Mouse (Mus musculus): ENCODE data around the gene Usp29. TPM values are rescaled to one million over a fixed set of nuclear protein-coding genes. Genes with fewer than 3 reads are reported as not detected.

Usp29 gene
- 10 to 100 TPM; 27.6 to 36.3 (median 30.6) TPM for total RNA-seq (2022)

GRCm38 (mm10) chr7:6730241-6730640 is at the start of gene Usp29, which contains the start of gene Peg3:
TSS of gene Usp29 (plus strand) at chr7:6730578.
TSS of gene Peg3 (minus strand) at chr7:6730431.
- peak; percentile 87 to 94 for DNase-seq (ENCODE audit: low spot score in 2 of 2)

- DNase-seq (ENCODE audit: low spot score in 2 of 2), result no peak
Measured at GRCm38 (mm10) chr7:6685511-6685910, 44.9 kb upstream of the Usp29 start.

- peak; percentile 82 to 92 for DNase-seq (ENCODE audit: low spot score in 2 of 2)
Measured at GRCm38 (mm10) chr7:6696241-6697045, 33.9 kb upstream of the Usp29 start, which contains the start of gene Zim1. TSS of gene Zim1 (minus strand) at chr7:6696450.

GRCm38 (mm10) chr7:6699230-6699629 is 31.1 kb upstream of the Usp29 start:
- DNase-seq (ENCODE audit: low spot score in 2 of 2), result no peak

GRCm38 (mm10) chr7:6707416-6708015 is 22.9 kb upstream of the Usp29 start:
- DNase-seq (ENCODE audit: low spot score in 2 of 2), result no peak

- no peak for DNase-seq (ENCODE audit: low spot score in 2 of 2)
Measured at GRCm38 (mm10) chr7:6708451-6709180, 21.8 kb upstream of the Usp29 start.

GRCm38 (mm10) chr7:6709396-6709795 is 21.0 kb upstream of the Usp29 start:
- no peak for DNase-seq (ENCODE audit: low spot score in 2 of 2)

GRCm38 (mm10) chr7:6727351-6728121 is 2.8 kb upstream of the Usp29 start:
- peak; percentile 92 to 94 for DNase-seq (ENCODE audit: low spot score in 2 of 2)

- DNase-seq (ENCODE audit: low spot score in 2 of 2), result peak; percentile 94 to 98
Measured at GRCm38 (mm10) chr7:6728263-6728931, 2.0 kb upstream of the Usp29 start.

- DNase-seq (ENCODE audit: low spot score in 2 of 2), result peak; percentile 94 to 96
Measured at GRCm38 (mm10) chr7:6729061-6729817, 1.1 kb upstream of the Usp29 start.

GRCm38 (mm10) chr7:6730801-6731200 is 423 bp downstream of the Usp29 start:
- no peak for DNase-seq (ENCODE audit: low spot score in 2 of 2)

GRCm38 (mm10) chr7:6731373-6731772 is 995 bp downstream of the Usp29 start:
- DNase-seq (ENCODE audit: low spot score in 2 of 2), result no peak

GRCm38 (mm10) chr7:6731930-6732329 is 1.6 kb downstream of the Usp29 start:
- DNase-seq (ENCODE audit: low spot score in 2 of 2), result no peak

GRCm38 (mm10) chr7:6736060-6736459 is 5.7 kb downstream of the Usp29 start:
- no peak for DNase-seq (ENCODE audit: low spot score in 2 of 2)

- DNase-seq (ENCODE audit: low spot score in 2 of 2), result no peak
Measured at GRCm38 (mm10) chr7:6744281-6744904, 14.0 kb downstream of the Usp29 start.

GRCm38 (mm10) chr7:6749196-6749595 is 18.8 kb downstream of the Usp29 start:
- peak in 1 of 2 experiments; percentile 17 for DNase-seq (ENCODE audit: low spot score in 2 of 2)

- no peak for DNase-seq (ENCODE audit: low spot score in 2 of 2)
Measured at GRCm38 (mm10) chr7:6753440-6753839, 23.1 kb downstream of the Usp29 start.

GRCm38 (mm10) chr7:6756777-6757291 is 26.5 kb downstream of the Usp29 start:
- no peak for DNase-seq (ENCODE audit: low spot score in 2 of 2)

GRCm38 (mm10) chr7:6759698-6760097 is 29.3 kb downstream of the Usp29 start:
- no peak for DNase-seq (ENCODE audit: low spot score in 2 of 2)
